Mouse (Mus musculus) stomach, embryonic 16.5 days (tissue): ENCODE results near the gene Rsad1. TPM values are rescaled to one million over a fixed set of nuclear protein-coding genes. Genes with fewer than 3 reads are reported as not detected.

ENCODE experiments used
- ATAC-seq: fragments of 200-750 bp; cut with Nextera tagmentation; 2 replicates; pipeline ENCODE4 v1.8.0; 2017; ENCODE audit warnings: moderate number of reproducible peaks, moderate TSS enrichment; ENCODE audit not compliant: insufficient read depth, low FRiP score
- H3K27ac ChIP-seq: fragments of 300-500 bp; sonication (generic); 2 replicates; pipeline ENCODE4 v1.5.1; 2014; ENCODE audit warnings: low read length
- H3K27me3 ChIP-seq: fragments of 300-500 bp; sonication (generic); 2 replicates; pipeline ENCODE4 v1.6.1; 2014; ENCODE audit warnings: low read length, control low read depth, mixed read lengths; ENCODE audit not compliant: control insufficient read depth, insufficient read depth
- H3K36me3 ChIP-seq: fragments of 300-500 bp; sonication (generic); 2 replicates; pipeline ENCODE4 v1.6.1; 2014; ENCODE audit warnings: low read length; ENCODE audit not compliant: control insufficient read depth, insufficient read depth
- H3K4me1 ChIP-seq: fragments of 300-500 bp; sonication (generic); 2 replicates; pipeline ENCODE4 v1.6.1; 2014; ENCODE audit warnings: low read length, control low read depth, mixed read lengths; ENCODE audit not compliant: control insufficient read depth, insufficient read depth
- H3K4me2 ChIP-seq: fragments of 300-500 bp; sonication (generic); 2 replicates; pipeline ENCODE4 v1.6.1; 2014; ENCODE audit warnings: low read depth, low read length, mixed read lengths
- H3K4me3 ChIP-seq: fragments of 300-500 bp; sonication (generic); replicated peaks from 2 replicates; pipeline ENCODE4 v1.5.1; 2014; ENCODE audit warnings: mild to moderate bottlenecking, low read length
- H3K9ac ChIP-seq: fragments of 300-500 bp; sonication (generic); 2 replicates; pipeline ENCODE4 v1.6.1; 2014; ENCODE audit warnings: low read length
- H3K9me3 ChIP-seq: fragments of 300-500 bp; sonication (generic); replicated peaks from 2 replicates; pipeline ENCODE4 v1.6.1; 2016; ENCODE audit warnings: low read length, control low read depth; ENCODE audit not compliant: control insufficient read depth
- WGBS: fragments of 180-500 bp; shearing (Covaris S2); extraction: QIAGEN DNeasy Blood & Tissue Kit; methylation state at CpG from one replicate; pipeline ENCODE4 v1.1.7; 2014; 5-methylcytosine and 5-hydroxymethylcytosine counted together
- polyA plus RNA-seq: library from polyadenylated mRNA; unstranded; fragments of >200 nt; fragmentation: Nextera tagmentation; extraction: Ambion mirVana; gene quantifications from 2 replicates; pipeline ENCODE4 v1.2.1, GENCODE M21; 2015

The Rsad1 gene
- polyA plus RNA-seq, 1 experiment from 2014 or later, result 3.1 TPM

DNA sequence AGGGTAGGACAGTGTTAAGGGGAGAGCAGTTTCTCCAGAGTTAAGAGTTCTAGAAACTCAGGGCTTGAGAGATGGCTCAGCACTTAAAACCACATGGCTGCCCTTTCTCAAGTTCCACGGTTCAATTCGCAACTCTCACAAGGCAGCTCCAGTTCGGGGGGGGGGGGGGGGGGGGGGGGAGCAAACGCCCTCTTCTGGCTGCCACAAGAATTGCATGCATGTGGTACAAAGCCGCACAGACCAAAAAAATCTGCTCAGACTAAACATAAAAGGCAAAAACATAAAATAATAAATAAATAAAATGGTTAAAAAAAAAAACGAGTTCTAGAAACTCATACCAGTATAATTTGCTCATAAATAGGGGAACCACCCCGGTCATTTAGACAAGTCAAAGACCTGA, 25.5 kb upstream of the Rsad1 start:
- no peak overlapping the region for H3K4me3 ChIP-seq
- 23% methylated on average over 6 of the region's 7 CpGs for WGBS
- no peak overlapping the region for H3K9ac ChIP-seq
- H3K4me1 ChIP-seq, result no peaks in the 10 kb centered on the region
- no peaks in the 10 kb centered on the region for H3K9me3 ChIP-seq
- ATAC-seq, result no peak
- no peaks in the 10 kb centered on the region for H3K36me3 ChIP-seq
- no peak overlapping the region for H3K27ac ChIP-seq
- H3K4me2 ChIP-seq, result no peak overlapping the region
- H3K27me3 ChIP-seq, result no peaks in the 10 kb centered on the region

DNA sequence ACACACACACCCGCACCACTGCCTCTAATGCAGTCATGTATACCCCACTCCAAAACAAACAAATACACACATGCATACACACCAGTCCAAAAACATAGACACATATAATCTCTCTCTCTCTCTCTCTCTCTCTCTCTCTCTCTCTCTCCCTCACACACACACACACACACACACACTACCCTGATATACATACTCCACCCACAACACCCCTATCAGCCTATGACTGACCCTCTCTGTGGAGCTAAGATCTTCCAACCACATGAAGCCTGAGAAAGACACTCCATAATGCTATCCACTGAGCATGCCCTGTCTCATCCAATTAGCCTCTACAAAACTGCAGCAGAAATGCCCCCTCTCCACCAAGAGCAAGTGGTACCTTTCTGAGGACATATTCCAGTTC, 22.8 kb upstream of the Rsad1 start:
- Histone ChIP-seq H3K36me3 (no peaks in the 10 kb centered on the region), H3K4me3 (no peak overlapping the region), H3K27ac (no peak overlapping the region), H3K4me1 (no peaks in the 10 kb centered on the region), H3K4me2 (no peak overlapping the region), H3K9ac (no peak overlapping the region), H3K9me3 (no peaks in the 10 kb centered on the region), H3K27me3 (no peaks in the 10 kb centered on the region)
- ATAC-seq, result no peak
- WGBS, result 85% methylated on average over 1 of the region's 1 CpGs

DNA sequence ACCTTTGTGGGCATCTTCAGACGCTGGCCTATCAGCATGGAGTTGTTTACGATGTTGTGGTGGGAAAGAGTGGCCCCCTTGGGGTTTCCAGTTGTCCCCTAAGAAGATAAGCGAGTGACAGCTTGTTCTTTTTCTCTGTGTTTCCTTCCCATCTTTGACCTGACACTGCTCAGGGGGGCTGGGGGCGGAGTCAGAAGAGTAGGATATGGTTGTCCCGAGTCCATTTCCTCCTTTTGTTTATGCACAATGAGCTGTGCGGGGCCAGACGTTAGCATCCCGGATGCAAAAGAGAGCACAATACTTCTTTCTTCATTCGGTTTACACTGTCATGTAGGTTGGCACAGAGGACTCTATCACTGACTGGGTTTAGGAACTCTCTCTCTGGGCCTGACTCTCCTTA, 21.6 kb upstream of the Rsad1 start:
- Histone ChIP-seq H3K27ac (peak overlapping the region; percentile 17), H3K27me3 (no peaks in the 10 kb centered on the region), H3K36me3 (no peaks in the 10 kb centered on the region), H3K4me1 (peaks cover 4% of the 10 kb centered on the region; the same call in 1 of the 2 replicates), H3K9ac (no peak overlapping the region), H3K4me3 (no peak overlapping the region), H3K9me3 (no peaks in the 10 kb centered on the region), H3K4me2 (no peak overlapping the region)
- no peak for ATAC-seq
- 48% methylated on average over 9 of the region's 9 CpGs for WGBS

DNA sequence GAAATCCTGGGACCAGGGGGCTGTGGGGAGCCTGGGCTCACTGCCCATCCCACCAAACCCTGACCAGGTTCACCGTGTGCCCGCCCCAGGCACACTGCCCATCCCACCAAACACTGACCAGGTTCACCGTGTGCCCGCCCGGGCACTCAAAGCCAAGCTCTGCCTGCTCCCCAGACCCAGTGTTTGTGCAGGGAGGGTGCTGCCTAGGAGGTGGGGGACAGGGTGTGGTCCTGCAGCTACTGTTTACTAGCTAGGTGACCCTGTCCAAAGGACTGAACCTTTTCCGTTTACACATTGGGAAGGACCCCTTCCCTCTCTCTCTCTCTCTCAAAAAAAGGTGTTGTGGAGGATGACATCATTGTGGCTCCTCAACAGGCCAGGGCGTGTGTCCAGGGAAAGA, 18.3 kb upstream of the Rsad1 start:
- no peak for ATAC-seq
- no peak overlapping the region for H3K27ac ChIP-seq
- 0 out of 2 replicates have a peak overlapping the region, but pooled peaks have one; percentile 10 for H3K4me3 ChIP-seq
- H3K4me1 ChIP-seq, result peaks cover 11% of the 10 kb centered on the region; the same call in 1 of the 2 replicates
- no peak overlapping the region for H3K9ac ChIP-seq
- H3K36me3 ChIP-seq, result no peaks in the 10 kb centered on the region
- no peaks in the 10 kb centered on the region for H3K27me3 ChIP-seq
- H3K4me2 ChIP-seq, result 0 out of 2 replicates have a peak overlapping the region, but pooled peaks have one; percentile 11
- no peaks in the 10 kb centered on the region for H3K9me3 ChIP-seq
- WGBS, result 80% methylated on average over 7 of the region's 7 CpGs

DNA sequence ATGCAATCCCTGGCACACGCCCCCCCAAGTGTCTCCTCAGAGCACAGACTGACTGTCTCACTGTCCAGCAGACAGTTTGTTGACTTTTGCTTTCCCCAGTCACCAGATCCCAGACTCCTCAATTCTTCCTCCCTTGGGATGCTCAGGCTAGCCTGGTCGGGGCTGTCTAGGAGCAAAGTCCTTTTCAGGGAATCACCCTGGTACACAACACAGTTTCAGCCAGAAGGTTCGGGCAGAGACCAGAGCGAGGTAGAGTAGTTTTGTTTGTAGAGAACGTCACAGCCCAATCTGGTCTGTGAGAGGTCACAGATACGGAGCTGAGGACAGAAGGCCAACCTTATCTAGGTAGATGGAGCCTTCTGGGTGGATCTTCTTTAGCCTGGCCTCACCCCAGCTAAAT, 17.5 kb upstream of the Rsad1 start:
- peak overlapping the region; percentile 11 for H3K4me2 ChIP-seq
- peak overlapping the region; percentile 35; the same call in 1 of the 2 replicates for H3K4me3 ChIP-seq
- peak overlapping the region; percentile 26; the same call in 1 of the 2 replicates for H3K9ac ChIP-seq
- H3K36me3 ChIP-seq, result no peaks in the 10 kb centered on the region
- H3K9me3 ChIP-seq, result no peaks in the 10 kb centered on the region
- H3K4me1 ChIP-seq, result peaks cover 11% of the 10 kb centered on the region; the same call in 1 of the 2 replicates
- 52% methylated on average over 6 of the region's 6 CpGs for WGBS
- no peaks in the 10 kb centered on the region for H3K27me3 ChIP-seq
- ATAC-seq, result no peak
- H3K27ac ChIP-seq, result no peak overlapping the region

DNA sequence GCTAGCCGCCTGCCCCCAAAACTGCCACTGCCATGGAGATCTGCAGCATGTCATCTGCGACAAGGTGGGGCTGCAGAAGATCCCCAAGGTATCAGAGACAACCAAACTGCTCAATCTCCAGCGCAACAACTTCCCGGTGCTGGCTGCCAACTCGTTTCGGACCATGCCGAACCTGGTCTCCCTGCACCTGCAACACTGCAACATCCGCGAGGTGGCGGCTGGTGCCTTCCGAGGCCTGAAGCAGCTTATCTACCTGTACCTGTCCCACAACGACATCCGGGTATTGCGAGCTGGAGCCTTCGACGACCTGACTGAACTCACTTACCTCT, 16.1 kb upstream of the Rsad1 start:
- Histone ChIP-seq H3K9ac (peak overlapping the region; percentile 55), H3K4me1 (peaks cover 11% of the 10 kb centered on the region; the same call in 1 of the 2 replicates), H3K27ac (peak overlapping the region; percentile 82), H3K4me2 (peak overlapping the region; percentile 53), H3K36me3 (no peaks in the 10 kb centered on the region), H3K4me3 (peak overlapping the region; percentile 35), H3K9me3 (no peaks in the 10 kb centered on the region), H3K27me3 (no peaks in the 10 kb centered on the region)
- 0 out of 2 replicates have a peak, but pooled peaks have one; percentile 41 for ATAC-seq
- 19% methylated on average over 16 of the region's 16 CpGs for WGBS

DNA sequence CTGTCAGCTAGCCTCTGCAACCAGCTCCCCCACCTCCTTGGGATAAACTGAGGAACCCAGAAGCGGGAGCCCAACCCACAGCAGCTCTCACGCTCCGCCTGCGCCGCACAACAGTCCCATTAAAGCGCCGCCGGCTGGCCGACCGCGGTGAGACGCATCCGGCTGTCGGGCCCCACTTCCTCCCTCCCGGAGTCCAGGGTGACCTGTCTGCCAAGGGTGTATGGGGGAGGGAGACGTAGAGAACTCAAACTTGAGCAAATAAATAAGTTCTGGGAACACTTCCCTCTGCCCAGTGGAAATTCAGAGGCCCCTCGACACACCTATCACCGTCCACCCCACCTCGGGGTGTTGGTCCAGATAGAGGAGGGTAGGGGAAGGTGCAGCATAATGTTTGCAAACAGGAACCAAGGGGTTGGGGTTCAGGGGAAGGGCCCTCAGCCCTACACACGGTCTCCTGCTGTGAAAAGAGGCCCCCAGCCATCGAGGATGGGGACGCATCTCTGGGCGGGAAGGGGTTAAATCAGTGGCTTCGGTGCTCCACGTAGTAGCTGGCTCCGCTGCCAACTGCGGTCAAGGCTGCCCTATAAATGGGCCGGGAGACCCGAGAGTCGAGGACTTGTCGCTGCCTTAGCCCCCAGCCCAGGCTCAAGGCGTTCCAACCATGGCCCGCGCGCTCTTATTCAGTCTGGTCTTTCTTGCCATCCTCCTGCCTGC, 15.5 kb upstream of the Rsad1 start, which contains the start of gene Chad:
Gene Chad, plus strand, starts transcription at position 611 of the 714 bp plus-strand sequence.
- Histone ChIP-seq H3K9ac (peak within 1 kb of the TSS; percentile 55), H3K36me3 (no peaks in the 10 kb centered on the region), H3K4me2 (peak within 1 kb of the TSS; percentile 53), H3K4me3 (peak within 1 kb of the TSS; percentile 35), H3K27ac (peak within 1 kb of the TSS; percentile 82), H3K9me3 (no peaks in the 10 kb centered on the region), H3K27me3 (no peaks in the 10 kb centered on the region), H3K4me1 (peaks cover 11% of the 10 kb centered on the region; the same call in 1 of the 2 replicates)
- peak; percentile 81 for ATAC-seq
- 11% methylated on average over 35 of the region's 35 CpGs for WGBS

DNA sequence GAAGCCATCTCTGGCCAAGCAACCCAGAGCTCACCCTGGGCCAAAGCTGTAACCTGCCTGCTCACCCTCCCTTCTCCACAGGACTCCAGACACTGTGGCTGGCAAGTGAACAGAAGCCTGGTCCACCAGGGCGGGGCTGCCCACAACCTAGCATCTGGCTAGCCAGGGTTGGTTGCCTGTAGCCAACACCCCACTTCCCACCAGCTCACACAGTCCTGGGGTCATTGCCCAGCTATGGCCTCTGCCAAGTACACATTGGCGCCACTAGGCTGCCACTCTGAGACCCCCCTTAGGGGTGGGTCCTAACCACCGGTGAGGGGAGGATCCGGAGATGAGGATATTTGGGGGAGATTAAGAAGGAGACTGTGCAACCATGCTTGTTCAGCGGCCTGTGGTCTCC, 14.8 kb upstream of the Rsad1 start:
- Histone ChIP-seq H3K4me3 (peak overlapping the region; percentile 35; the same call in 1 of the 2 replicates), H3K4me2 (peak overlapping the region; percentile 53)
- WGBS, result 63% methylated on average over 5 of the region's 5 CpGs

DNA sequence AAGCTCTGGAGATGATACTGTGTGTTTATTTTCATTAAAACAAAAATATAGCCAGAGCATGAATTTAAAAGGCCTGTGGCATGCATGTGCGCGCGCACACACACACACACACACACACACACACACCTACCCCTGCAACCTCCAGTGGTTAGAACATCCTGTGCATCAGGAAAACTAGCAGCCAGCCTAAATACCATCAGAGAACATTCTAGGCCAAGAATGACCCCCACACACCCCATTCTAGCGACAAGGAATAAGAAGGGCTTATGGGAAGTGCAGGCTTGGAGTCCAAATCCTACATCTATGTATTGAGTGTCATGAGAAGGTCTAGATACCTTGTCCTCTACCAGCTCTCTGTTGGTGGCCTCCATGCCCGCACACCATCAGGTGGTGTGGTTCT, 14.3 kb upstream of the Rsad1 start:
- Histone ChIP-seq H3K4me2 (no peak overlapping the region), H3K27ac (no peak overlapping the region), H3K36me3 (no peaks in the 10 kb centered on the region), H3K4me3 (no peak overlapping the region), H3K9ac (no peak overlapping the region), H3K27me3 (no peaks in the 10 kb centered on the region), H3K9me3 (no peaks in the 10 kb centered on the region), H3K4me1 (peaks cover 11% of the 10 kb centered on the region; the same call in 1 of the 2 replicates)
- 97% methylated on average over 5 of the region's 5 CpGs for WGBS
- no peak for ATAC-seq

More for the DNA sequence above, 14.8 kb upstream of the Rsad1 start:
- H3K27ac ChIP-seq, result peak overlapping the region; percentile 82; the same call in 1 of the 2 replicates
- H3K9ac ChIP-seq, result peak overlapping the region; percentile 55
- peak; percentile 8; the same call in 1 of the 2 replicates for ATAC-seq
- H3K4me1 ChIP-seq, result peaks cover 11% of the 10 kb centered on the region; the same call in 1 of the 2 replicates
- H3K36me3 ChIP-seq, result no peaks in the 10 kb centered on the region
- no peaks in the 10 kb centered on the region for H3K27me3 ChIP-seq
- no peaks in the 10 kb centered on the region for H3K9me3 ChIP-seq
